Mouse (Mus musculus): ENCODE results near the gene Krtap4-1.

Krtap4-1 gene

DNA sequence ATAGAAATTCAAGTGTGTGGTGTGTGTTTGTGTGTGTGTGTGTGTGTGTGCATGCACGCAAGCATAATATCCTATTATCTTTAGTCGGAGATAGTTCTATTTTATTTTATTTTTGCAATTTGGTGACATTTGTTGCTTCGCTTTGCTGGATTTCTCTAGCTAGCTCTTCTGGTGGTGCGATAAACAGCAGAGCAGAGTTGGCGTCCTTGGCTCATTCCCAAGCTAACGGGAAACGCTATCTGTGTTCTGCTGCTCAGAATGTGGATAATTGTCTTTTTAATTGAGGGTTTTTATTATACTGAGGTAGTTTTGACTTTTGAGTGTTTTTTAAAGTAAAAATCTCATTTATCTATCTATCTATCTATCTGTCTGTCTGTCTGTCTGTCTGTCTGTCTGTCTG is 42.9 kb downstream of the Krtap4-1 start:
- DNase-seq (ENCODE audit: low read depth, low spot score): no peak

DNA sequence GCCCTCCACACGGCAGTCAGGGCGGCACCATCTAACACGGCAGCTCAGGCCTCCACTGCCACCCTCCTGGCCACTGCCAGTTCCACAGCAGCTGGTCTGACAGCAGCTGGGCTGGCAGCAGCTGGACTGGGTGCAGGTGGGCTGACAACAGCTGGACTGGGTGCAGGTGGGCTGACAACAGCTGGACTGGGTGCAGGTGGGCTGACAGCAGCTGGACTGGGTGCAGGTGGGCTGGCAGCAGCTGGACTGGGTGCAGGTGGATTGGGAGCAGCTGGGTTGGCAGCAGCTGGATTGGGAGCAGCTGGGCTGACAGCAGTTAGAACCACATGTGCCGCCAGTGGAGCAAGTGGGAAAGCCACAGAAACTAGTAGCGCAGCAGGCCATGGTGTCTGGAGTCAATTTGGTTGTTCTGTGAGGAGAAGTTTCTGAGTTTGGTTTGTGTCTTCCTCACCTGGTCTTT is 44.8 kb downstream of the Krtap4-1 start, which contains the start of gene Krtap1-4:
Krtap1-4 (minus strand) TSS at position 410 of the 460 bp plus-strand sequence.
- DNase-seq (ENCODE audit: low read depth, low spot score): no peak

DNA sequence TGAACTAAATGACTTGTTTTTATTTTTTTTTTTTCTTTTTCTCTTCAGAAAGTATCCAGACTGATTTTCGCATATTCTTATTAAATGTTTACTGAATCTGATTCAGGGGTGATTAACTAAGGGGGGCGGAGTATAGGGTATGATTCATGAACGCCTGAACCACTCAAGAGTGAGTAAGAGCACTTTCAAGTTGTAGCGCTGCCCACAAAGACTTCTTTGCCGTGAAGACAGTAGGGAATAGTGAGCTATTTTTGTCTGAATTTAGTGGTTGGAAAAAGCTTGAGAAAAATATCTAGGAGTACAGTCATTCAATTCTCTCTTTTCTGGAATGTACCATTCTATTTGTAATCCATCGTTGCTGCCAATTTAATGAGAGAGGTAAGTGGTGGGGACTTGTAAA is 46.5 kb downstream of the Krtap4-1 start:
- no peak for DNase-seq (ENCODE audit: low read depth, low spot score)

DNA sequence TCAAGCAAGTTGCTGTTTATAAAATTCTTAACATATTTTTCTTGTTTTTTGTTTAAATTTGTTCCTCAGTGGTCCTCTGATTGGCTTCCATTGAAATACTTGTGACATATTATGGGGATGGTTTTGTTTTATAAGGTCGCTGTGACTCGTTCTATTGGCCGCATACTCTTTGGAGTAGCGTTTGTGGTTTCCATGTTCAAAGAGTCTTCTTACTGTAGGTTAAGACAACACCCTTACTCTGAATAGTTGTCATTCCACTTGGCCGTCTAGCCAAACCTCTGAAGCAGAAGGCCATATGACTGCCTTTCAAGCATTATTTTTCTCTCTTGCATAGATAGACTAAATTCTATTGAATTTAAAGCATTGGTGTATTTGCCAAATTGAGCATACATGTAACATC is 47.0 kb downstream of the Krtap4-1 start:
- DNase-seq (ENCODE audit: low read depth, low spot score): no peak

DNA sequence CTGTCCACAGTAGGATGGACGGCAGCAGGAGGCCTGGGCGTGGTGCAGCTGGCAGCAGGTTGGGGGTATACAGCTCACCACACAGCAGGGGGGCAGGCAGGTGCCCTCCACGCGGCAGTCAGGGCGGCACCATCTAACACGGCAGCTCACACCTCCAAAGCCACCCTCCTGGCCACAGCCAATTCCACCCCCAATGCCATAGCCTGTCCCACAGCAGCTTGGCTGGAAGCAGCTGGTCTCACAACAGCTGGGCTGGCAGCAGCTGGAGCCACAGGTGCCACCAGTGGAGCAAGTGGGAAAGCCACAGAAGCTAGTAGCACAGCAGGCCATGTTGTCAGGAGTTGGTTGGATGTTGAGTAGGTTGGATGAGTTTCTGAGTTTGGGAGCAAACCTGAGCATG is 47.4 kb downstream of the Krtap4-1 start, which contains the start of gene Krtap1-5:
Krtap1-5 (minus strand) TSS at position 381 of the 400 bp plus-strand sequence.
- no peak for DNase-seq (ENCODE audit: low read depth, low spot score)
